Mouse (Mus musculus): Measurements from ENCODE around the gene Eif3a. TPM values are rescaled to one million over a fixed set of nuclear protein-coding genes. Genes with fewer than 3 reads are reported as not detected.

The Eif3a gene
- polyA plus RNA-seq, 1 experiment from 2014 or later: 199 TPM

- H3K4me3 ChIP-seq (ENCODE audit: low read depth, low read length): peak overlapping the region; percentile 100
- no peak overlapping the region for H3K9ac ChIP-seq (ENCODE audit: low read depth, low read length)
- H3K27ac ChIP-seq (ENCODE audit: low read depth, low read length): no peak overlapping the region
- no peaks in the 10 kb centered on the region for H3K9me3 ChIP-seq (ENCODE audit: control insufficient read depth, low read length)
- 39% methylated on average over 2 of the region's 2 CpGs for WGBS
- peak overlapping the region; percentile 85 for H3K4me2 ChIP-seq
- H3K27me3 ChIP-seq (replicated peaks; ENCODE audit: control insufficient read depth, insufficient read depth, low read length): no peaks in the 10 kb centered on the region
- no peak for DNase-seq (ENCODE audit: low spot score)
- ATAC-seq (replicated peaks; ENCODE audit: low FRiP score): no peak
- H3K36me3 ChIP-seq (ENCODE audit: control insufficient read depth, insufficient read depth, low read length): no peaks in the 10 kb centered on the region; the same call in 1 of the 2 replicates
- H3K4me1 ChIP-seq (replicated peaks; ENCODE audit: control insufficient read depth, insufficient read depth, low read length): peaks cover 18% of the 10 kb centered on the region
Measured at GRCm38 (mm10) chr19:60787465-60788150, 2.9 kb downstream of the Eif3a start.

GRCm38 (mm10) chr19:60784712-60785111, 5.7 kb downstream of the Eif3a start:
- 29% methylated on average over 1 of the region's 1 CpGs for WGBS
- H3K9ac ChIP-seq (ENCODE audit: low read depth, low read length): no peak overlapping the region
- DNase-seq (ENCODE audit: low spot score) (no peak), ATAC-seq (replicated peaks; ENCODE audit: low FRiP score) (no peak)
- peaks cover 18% of the 10 kb centered on the region for H3K4me1 ChIP-seq (replicated peaks; ENCODE audit: control insufficient read depth, insufficient read depth, low read length)
- peaks cover 10% of the 10 kb centered on the region; the same call in 1 of the 2 replicates for H3K36me3 ChIP-seq (ENCODE audit: control insufficient read depth, insufficient read depth, low read length)
- H3K4me3 ChIP-seq (ENCODE audit: low read depth, low read length): no peak overlapping the region
- H3K27me3 ChIP-seq (replicated peaks; ENCODE audit: control insufficient read depth, insufficient read depth, low read length): no peaks in the 10 kb centered on the region
- no peak overlapping the region for H3K27ac ChIP-seq (ENCODE audit: low read depth, low read length)
- H3K9me3 ChIP-seq (ENCODE audit: control insufficient read depth, low read length): no peaks in the 10 kb centered on the region
- no peak overlapping the region for H3K4me2 ChIP-seq

GRCm38 (mm10) chr19:60782034-60782433, 8.4 kb downstream of the Eif3a start:
- Histone ChIP-seq H3K9me3 (ENCODE audit: control insufficient read depth, low read length) (no peaks in the 10 kb centered on the region), H3K36me3 (ENCODE audit: control insufficient read depth, insufficient read depth, low read length) (peaks cover 23% of the 10 kb centered on the region), H3K4me2 (no peak overlapping the region), H3K4me3 (ENCODE audit: low read depth, low read length) (no peak overlapping the region), H3K9ac (ENCODE audit: low read depth, low read length) (no peak overlapping the region), H3K27me3 (replicated peaks; ENCODE audit: control insufficient read depth, insufficient read depth, low read length) (no peaks in the 10 kb centered on the region), H3K27ac (ENCODE audit: low read depth, low read length) (no peak overlapping the region), H3K4me1 (replicated peaks; ENCODE audit: control insufficient read depth, insufficient read depth, low read length) (peaks cover 10% of the 10 kb centered on the region)
- ATAC-seq (replicated peaks; ENCODE audit: low FRiP score) (no peak), DNase-seq (ENCODE audit: low spot score) (no peak)
- WGBS: 82% methylated on average over 3 of the region's 3 CpGs

GRCm38 (mm10) chr19:60773366-60773765, 17.1 kb downstream of the Eif3a start:
- WGBS: 84% methylated on average over 6 of the region's 6 CpGs
- ATAC-seq (replicated peaks; ENCODE audit: low FRiP score) (no peak), DNase-seq (ENCODE audit: low spot score) (no peak)
- Histone ChIP-seq H3K27ac (ENCODE audit: low read depth, low read length) (no peak overlapping the region), H3K9ac (ENCODE audit: low read depth, low read length) (no peak overlapping the region), H3K4me1 (replicated peaks; ENCODE audit: control insufficient read depth, insufficient read depth, low read length) (no peaks in the 10 kb centered on the region), H3K9me3 (ENCODE audit: control insufficient read depth, low read length) (no peaks in the 10 kb centered on the region), H3K27me3 (replicated peaks; ENCODE audit: control insufficient read depth, insufficient read depth, low read length) (no peaks in the 10 kb centered on the region), H3K4me3 (ENCODE audit: low read depth, low read length) (no peak overlapping the region), H3K4me2 (no peak overlapping the region), H3K36me3 (ENCODE audit: control insufficient read depth, insufficient read depth, low read length) (peaks cover 53% of the 10 kb centered on the region)

GRCm38 (mm10) chr19:60758896-60759835, 31.3 kb downstream of the Eif3a start:
- Histone ChIP-seq H3K9ac (ENCODE audit: low read depth, low read length) (no peak overlapping the region), H3K36me3 (ENCODE audit: control insufficient read depth, insufficient read depth, low read length) (peaks cover 23% of the 10 kb centered on the region), H3K9me3 (ENCODE audit: control insufficient read depth, low read length) (no peaks in the 10 kb centered on the region), H3K27ac (ENCODE audit: low read depth, low read length) (no peak overlapping the region), H3K27me3 (replicated peaks; ENCODE audit: control insufficient read depth, insufficient read depth, low read length) (no peaks in the 10 kb centered on the region; the same call in 1 of the 2 replicates), H3K4me1 (replicated peaks; ENCODE audit: control insufficient read depth, insufficient read depth, low read length) (peaks cover 4% of the 10 kb centered on the region), H3K4me3 (ENCODE audit: low read depth, low read length) (no peak overlapping the region), H3K4me2 (no peak overlapping the region)
- DNase-seq (ENCODE audit: low spot score): no peak
- ATAC-seq (replicated peaks; ENCODE audit: low FRiP score): no peak
- 79% methylated on average over 4 of the region's 4 CpGs for WGBS

- ATAC-seq (replicated peaks; ENCODE audit: low FRiP score): no peak
- H3K9me3 ChIP-seq (ENCODE audit: control insufficient read depth, low read length): no peaks in the 10 kb centered on the region
- 7% methylated on average over 25 of the region's 25 CpGs for WGBS
- H3K4me3 ChIP-seq (ENCODE audit: low read depth, low read length): peak overlapping the region; percentile 73
- no peak overlapping the region for H3K27ac ChIP-seq (ENCODE audit: low read depth, low read length)
- no peak for DNase-seq (ENCODE audit: low spot score)
- peaks cover 3% of the 10 kb centered on the region for H3K27me3 ChIP-seq (replicated peaks; ENCODE audit: control insufficient read depth, insufficient read depth, low read length)
- peak overlapping the region; percentile 97 for H3K4me2 ChIP-seq
- peak overlapping the region; percentile 67; the same call in 1 of the 2 replicates for H3K9ac ChIP-seq (ENCODE audit: low read depth, low read length)
- H3K36me3 ChIP-seq (ENCODE audit: control insufficient read depth, insufficient read depth, low read length): peaks cover 8% of the 10 kb centered on the region; the same call in 1 of the 2 replicates
- peaks cover 4% of the 10 kb centered on the region for H3K4me1 ChIP-seq (replicated peaks; ENCODE audit: control insufficient read depth, insufficient read depth, low read length)
Measured at GRCm38 (mm10) chr19:60757099-60757785, 33.2 kb downstream of the Eif3a start.

GRCm38 (mm10) chr19:60756192-60757098, 34.0 kb downstream of the Eif3a start:
- Histone ChIP-seq H3K4me2 (peak overlapping the region; percentile 97), H3K9ac (ENCODE audit: low read depth, low read length) (peak overlapping the region; percentile 67), H3K27me3 (replicated peaks; ENCODE audit: control insufficient read depth, insufficient read depth, low read length) (peaks cover 3% of the 10 kb centered on the region), H3K4me3 (ENCODE audit: low read depth, low read length) (peak overlapping the region; percentile 73), H3K36me3 (ENCODE audit: control insufficient read depth, insufficient read depth, low read length) (peaks cover 6% of the 10 kb centered on the region; the same call in 1 of the 2 replicates), H3K4me1 (replicated peaks; ENCODE audit: control insufficient read depth, insufficient read depth, low read length) (peaks cover 4% of the 10 kb centered on the region), H3K9me3 (ENCODE audit: control insufficient read depth, low read length) (no peaks in the 10 kb centered on the region), H3K27ac (ENCODE audit: low read depth, low read length) (no peak overlapping the region)
- WGBS: under 1% methylated on average over 105 of the region's 115 CpGs
- DNase-seq (ENCODE audit: low spot score): peak; percentile 66
- peak; percentile 48 for ATAC-seq (replicated peaks; ENCODE audit: low FRiP score)
